Mouse (Mus musculus): ENCODE data around the gene Ttc32. TPM values are rescaled to one million over a fixed set of nuclear protein-coding genes. Genes with fewer than 3 reads are reported as not detected.
A peak's percentile ranks its signal among the peaks of the same experiment; 100 is the strongest.

Ttc32 gene
- total RNA-seq, 2 experiments from 2014 or later, result 4.7 to 5.3 TPM

- Histone ChIP-seq H3K27ac (no peak overlapping the region), H3K4me3 (no peak overlapping the region)
- peak; percentile 99 for TF ChIP-seq CTCF (conservative IDR thresholded peaks at IDR 0.05)
- peak; percentile 58 to 84 for DNase-seq (ENCODE audit: low spot score in 2 of 2)
Observed at GRCm38 (mm10) chr12:9052075-9052829, 22.5 kb downstream of the Ttc32 start.

- TF ChIP-seq CTCF (conservative IDR thresholded peaks at IDR 0.05), result no peak
- DNase-seq (ENCODE audit: low spot score in 2 of 2), result no peak
Observed at GRCm38 (mm10) chr12:9053345-9053744, 23.5 kb downstream of the Ttc32 start.

GRCm38 (mm10) chr12:9054012-9054411 lies 24.2 kb downstream of the Ttc32 start:
- TF ChIP-seq CTCF (conservative IDR thresholded peaks at IDR 0.05), result no peak
- DNase-seq (ENCODE audit: low spot score in 2 of 2), result no peak
- peak overlapping the region; percentile 49; the same call in 1 of the 2 replicates for H3K27ac ChIP-seq

More at GRCm38 (mm10) chr12:9053345-9053744, 23.5 kb downstream of the Ttc32 start:
- no peak overlapping the region for H3K4me3 ChIP-seq
- no peak overlapping the region; the same call in 1 of the 2 replicates for H3K27ac ChIP-seq

GRCm38 (mm10) chr12:9055269-9055668 lies 25.5 kb downstream of the Ttc32 start:
- no peak for DNase-seq (ENCODE audit: low spot score in 2 of 2)
- no peak overlapping the region for H3K4me3 ChIP-seq
- H3K27ac ChIP-seq, result no peak overlapping the region
- TF ChIP-seq CTCF (conservative IDR thresholded peaks at IDR 0.05), result no peak

More at GRCm38 (mm10) chr12:9054012-9054411, 24.2 kb downstream of the Ttc32 start:
- H3K4me3 ChIP-seq, result no peak overlapping the region

- no peak for DNase-seq (ENCODE audit: low spot score in 2 of 2)
- TF ChIP-seq CTCF (conservative IDR thresholded peaks at IDR 0.05), result no peak
- Histone ChIP-seq H3K4me3 (no peak overlapping the region), H3K27ac (no peak overlapping the region)
Observed at GRCm38 (mm10) chr12:9059502-9059901, 29.7 kb downstream of the Ttc32 start.

GRCm38 (mm10) chr12:9059965-9060364 lies 30.2 kb downstream of the Ttc32 start:
- TF ChIP-seq CTCF (conservative IDR thresholded peaks at IDR 0.05), result no peak
- no peak for DNase-seq (ENCODE audit: low spot score in 2 of 2)
- Histone ChIP-seq H3K4me3 (no peak overlapping the region), H3K27ac (no peak overlapping the region)

- DNase-seq (ENCODE audit: low spot score in 2 of 2), result no peak
- Histone ChIP-seq H3K4me3 (no peak overlapping the region), H3K27ac (no peak overlapping the region)
- TF ChIP-seq CTCF (conservative IDR thresholded peaks at IDR 0.05), result no peak
Observed at GRCm38 (mm10) chr12:9063611-9064010, 33.8 kb downstream of the Ttc32 start.

GRCm38 (mm10) chr12:9071058-9071457 lies 41.3 kb downstream of the Ttc32 start:
- no peak overlapping the region for H3K4me3 ChIP-seq
- no peak overlapping the region for H3K27ac ChIP-seq
- no peak for DNase-seq (ENCODE audit: low spot score in 2 of 2)
- TF ChIP-seq CTCF (conservative IDR thresholded peaks at IDR 0.05), result no peak

- Histone ChIP-seq H3K4me3 (no peak overlapping the region), H3K27ac (no peak overlapping the region)
- TF ChIP-seq CTCF (conservative IDR thresholded peaks at IDR 0.05), result no peak
- no peak for DNase-seq (ENCODE audit: low spot score in 2 of 2)
Observed at GRCm38 (mm10) chr12:9071493-9071892, 41.7 kb downstream of the Ttc32 start.

- TF ChIP-seq CTCF (conservative IDR thresholded peaks at IDR 0.05), result no peak
- Histone ChIP-seq H3K4me3 (no peak overlapping the region), H3K27ac (no peak overlapping the region)
- DNase-seq (ENCODE audit: low spot score in 2 of 2), result no peak
Observed at GRCm38 (mm10) chr12:9077554-9078125, 47.8 kb downstream of the Ttc32 start.

- Histone ChIP-seq H3K4me3 (no peak overlapping the region), H3K27ac (no peak overlapping the region)
- TF ChIP-seq CTCF (conservative IDR thresholded peaks at IDR 0.05), result no peak
- no peak for DNase-seq (ENCODE audit: low spot score in 2 of 2)
Observed at GRCm38 (mm10) chr12:9090226-9090625, 60.4 kb downstream of the Ttc32 start.

Other genes starting within 250 kb of the Ttc32 start
- 100 to 1,000 TPM; 208 to 222 TPM for gene Laptm4a, start 108.3 kb upstream of the Ttc32 start, total RNA-seq (2021)
- not detected for gene Matn3, start 82.1 kb upstream of the Ttc32 start, total RNA-seq (2021)
- 10 to 100 TPM; 36.7 to 49.3 TPM for gene Wdr35, start 56.1 kb upstream of the Ttc32 start, total RNA-seq (2021)